Mouse (Mus musculus) bone marrow macrophage, adult 2 months (primary cell): ENCODE measurements at regions not wholly inside any gene's neighbourhood (a gene's known extent, or its start where the extent isn't known, plus 50 kb on each side); places are given as distances from the start of the nearest gene placed in this dataset.
"Not testable (repeated sequence)": the region's sequence is repeated elsewhere in the genome, so short reads cannot be mapped to it uniquely, and the experiment has no call there.

Experiments used
- H3K27ac ChIP-seq: 2 replicates; pipeline ENCODE4 v1.5.1; 2012; ENCODE audit warnings: low read depth, low read length; ENCODE audit not compliant: insufficient read depth
- H3K4me1 ChIP-seq: 2 replicates; pipeline ENCODE4 v1.6.1; 2012; ENCODE audit warnings: low read length; ENCODE audit not compliant: control insufficient read depth, insufficient read depth
- H3K4me3 ChIP-seq: 2 replicates; pipeline ENCODE4 v1.5.1; 2012; ENCODE audit warnings: mild to moderate bottlenecking, low read length, moderate library complexity; ENCODE audit not compliant: insufficient read depth
- CTCF ChIP-seq: IDR thresholded peaks from 2 replicates; pipeline ENCODE4 v1.5.1; 2012; ENCODE audit warnings: low read depth, mild to moderate bottlenecking, low read length, moderate library complexity
- POLR2A ChIP-seq: IDR thresholded peaks from 2 replicates; pipeline ENCODE4 v1.6.1; 2012; ENCODE audit warnings: mild to moderate bottlenecking, low read depth, low read length, borderline replicate concordance

DNA sequence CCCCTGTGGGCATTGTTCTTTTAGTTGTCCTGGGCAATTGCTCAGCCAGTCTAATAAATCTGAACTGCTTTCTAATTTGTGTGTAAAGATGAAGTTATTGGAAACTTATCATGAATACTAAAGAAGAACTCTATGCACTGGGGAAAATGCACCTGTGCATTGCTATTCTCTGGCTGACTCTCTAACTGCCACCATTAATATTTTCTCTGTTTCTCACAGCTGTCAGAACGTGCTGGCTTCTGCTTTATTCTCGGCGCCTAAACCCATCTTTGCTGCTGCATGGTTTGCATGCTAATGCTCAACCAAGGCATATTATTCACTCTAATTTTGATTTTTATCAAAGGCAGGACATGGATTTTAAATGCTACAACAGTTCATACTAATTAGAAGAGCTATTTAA lies 128.9 kb upstream of the Gm527 start:
- H3K4me3 ChIP-seq = no peak overlapping the region
- H3K27ac ChIP-seq = no peak overlapping the region
- no peaks in the 10 kb centered on the region for H3K4me1 ChIP-seq
- TF ChIP-seq CTCF (no peak), POLR2A (no peak)

DNA sequence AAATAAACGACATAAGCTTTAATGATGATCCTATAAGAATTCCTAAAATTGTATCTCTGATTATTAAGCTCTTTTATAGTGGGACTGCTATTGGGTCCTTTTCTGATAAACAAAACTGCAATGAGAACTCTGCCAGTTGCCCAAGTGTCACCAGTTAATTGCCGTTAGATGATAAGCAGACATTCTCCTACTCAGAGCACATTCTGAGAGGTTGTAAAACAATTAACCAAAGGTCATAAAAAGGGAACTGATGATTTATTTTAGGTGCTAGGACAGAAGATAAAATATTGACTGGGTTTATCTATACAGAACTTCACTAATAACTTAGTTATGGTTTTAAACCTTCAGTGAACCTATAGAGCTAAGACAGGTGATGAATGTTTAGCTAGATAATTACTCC lies 109.2 kb upstream of the Gm527 start:
- H3K4me1 ChIP-seq, H3K4me3 ChIP-seq, H3K27ac ChIP-seq: not testable (repeated sequence)

DNA sequence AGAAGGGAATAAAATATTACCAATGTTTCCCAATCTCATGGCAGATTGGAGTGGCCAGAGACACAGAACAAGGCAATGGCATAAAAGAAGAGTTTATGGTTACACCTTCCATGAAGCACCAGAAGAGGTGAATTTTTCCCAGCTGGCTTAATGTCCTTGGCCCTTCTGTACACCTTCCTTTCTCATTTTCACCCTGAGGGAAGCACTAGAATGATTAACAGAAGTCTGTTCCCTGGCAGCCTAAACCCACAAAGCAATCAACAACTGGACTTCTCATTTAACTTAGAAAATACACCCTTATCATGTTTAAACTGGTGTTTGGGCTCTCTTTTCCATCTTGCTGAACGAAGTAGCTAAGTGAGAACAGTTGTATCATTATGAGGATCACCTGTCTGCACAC lies 107.6 kb upstream of the Gm527 start:
- Histone ChIP-seq H3K4me1 (no peaks in the 10 kb centered on the region), H3K27ac (no peak overlapping the region), H3K4me3 (no peak overlapping the region)
- TF ChIP-seq CTCF (no peak), POLR2A (no peak)

DNA sequence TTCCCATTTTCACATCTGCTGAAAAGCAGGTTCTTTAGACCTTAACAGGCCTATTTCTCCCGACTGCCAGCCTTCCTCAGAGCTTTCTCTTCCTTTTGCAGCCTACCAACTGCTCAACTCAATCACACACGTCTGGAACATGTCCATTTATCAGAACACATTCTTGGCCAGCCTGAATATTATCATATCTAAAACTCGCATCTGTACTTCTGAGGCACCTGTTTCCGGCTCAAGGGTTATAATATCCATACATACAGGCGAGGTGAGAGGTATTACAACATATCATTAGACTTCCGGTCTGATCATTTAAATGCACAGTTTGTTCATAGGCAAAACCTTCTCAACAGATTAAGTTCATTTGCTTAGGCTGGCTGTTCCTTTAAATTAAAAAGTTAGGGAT lies 101.8 kb upstream of the Gm527 start:
- TF ChIP-seq CTCF = no peak

DNA sequence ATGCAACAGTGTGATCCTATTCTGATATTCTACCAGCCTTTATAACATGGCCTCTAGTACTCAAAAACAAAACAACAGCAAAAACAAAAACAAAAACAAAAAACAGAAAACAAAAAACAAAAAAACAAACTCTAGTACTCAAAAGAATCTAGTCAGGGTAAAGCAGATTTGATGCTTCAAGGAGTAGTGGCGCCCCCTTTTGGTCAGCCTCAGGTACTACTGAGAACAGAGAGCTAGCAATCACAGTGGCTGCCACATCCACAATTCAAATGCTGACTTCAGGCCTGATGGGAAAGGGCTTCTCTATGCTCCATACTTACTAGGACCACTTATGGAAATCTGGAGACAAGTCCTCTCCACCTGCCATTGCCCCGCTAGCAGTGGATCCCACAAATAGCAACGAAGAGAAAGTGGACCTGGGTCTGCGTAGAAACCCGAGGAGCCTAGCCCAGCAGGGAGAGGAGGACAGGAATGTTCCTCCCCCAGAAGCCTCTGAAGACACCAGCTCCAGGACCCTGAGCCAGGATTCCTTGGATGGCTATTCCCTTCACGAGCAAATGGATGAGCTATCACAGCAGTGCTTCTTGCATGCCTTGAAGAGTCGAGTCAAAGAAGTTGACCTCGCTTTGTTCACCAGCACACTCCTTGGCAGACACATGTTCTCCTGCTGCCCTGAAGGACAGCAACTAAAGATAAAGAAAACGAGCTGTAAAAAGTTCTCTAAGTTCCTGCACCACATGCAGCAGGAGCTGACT lies 100.5 kb upstream of the Gm527 start:
- TF ChIP-seq POLR2A (no peak), CTCF (peak; percentile 38; the same call in 1 of the 2 replicates)
- Histone ChIP-seq H3K27ac (no peak overlapping the region), H3K4me1 (0 out of 2 replicates have a peak, but pooled peaks cover 2% of the 10 kb centered on the region), H3K4me3 (no peak overlapping the region)

More for the DNA sequence above, 101.8 kb upstream of the Gm527 start:
- 0 out of 2 replicates have a peak, but pooled peaks cover 2% of the 10 kb centered on the region for H3K4me1 ChIP-seq
- H3K4me3 ChIP-seq = no peak overlapping the region
- no peak overlapping the region for H3K27ac ChIP-seq

DNA sequence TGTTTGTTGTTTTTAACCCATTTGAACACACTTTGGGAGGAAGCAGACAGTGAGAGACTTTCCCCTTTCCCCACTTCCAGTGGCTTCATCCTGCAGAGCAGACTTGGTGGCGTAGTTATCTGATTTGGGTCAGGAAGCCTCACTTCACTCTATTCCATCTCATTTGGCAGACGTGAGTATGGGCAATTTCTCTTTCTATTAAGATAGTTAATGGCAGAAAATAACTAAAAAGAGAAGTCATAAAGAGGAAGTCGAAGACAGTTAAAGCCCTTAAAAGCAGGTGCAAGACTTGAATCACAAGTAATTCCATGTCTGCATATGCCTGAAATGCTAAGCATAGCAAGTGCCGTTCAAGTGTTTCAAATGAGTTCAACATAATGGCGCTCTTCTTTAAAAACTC lies 97.0 kb upstream of the Gm527 start:
- no peak overlapping the region for H3K4me3 ChIP-seq
- TF ChIP-seq POLR2A = no peak
- no peak for TF ChIP-seq CTCF
- H3K27ac ChIP-seq = no peak overlapping the region
- H3K4me1 ChIP-seq = 0 out of 2 replicates have a peak, but pooled peaks cover 2% of the 10 kb centered on the region

DNA sequence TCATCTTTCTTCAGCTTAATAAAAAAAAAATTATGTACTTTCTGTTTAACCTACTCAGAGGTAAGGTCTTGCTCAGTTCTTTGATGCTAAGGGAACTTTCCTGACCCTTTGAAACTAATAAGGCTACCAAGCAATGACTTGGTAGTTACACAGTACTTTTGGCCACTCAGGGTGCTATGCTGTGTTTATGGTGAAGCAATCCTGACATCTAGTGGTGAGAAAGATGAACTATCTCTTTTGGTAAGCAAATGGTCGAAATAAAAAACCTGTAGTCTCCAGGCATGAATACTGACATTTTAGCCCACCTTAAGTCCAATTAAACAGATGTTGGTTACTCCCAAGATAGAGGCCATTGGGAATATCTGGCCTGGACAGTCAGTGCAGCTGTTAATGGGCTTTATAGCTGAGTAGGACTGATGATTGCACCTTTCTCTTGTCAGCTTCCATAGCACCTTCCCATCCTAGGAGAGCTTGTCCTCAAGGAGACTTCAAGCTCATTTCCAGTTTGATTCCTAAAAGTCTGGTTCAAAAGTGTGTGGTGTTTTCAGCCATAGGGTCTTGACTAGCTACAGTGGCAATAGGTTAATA lies 88.0 kb upstream of the Gm527 start:
- TF ChIP-seq CTCF (no peak), POLR2A (no peak)
- Histone ChIP-seq H3K27ac (no peak overlapping the region), H3K4me3 (no peak overlapping the region), H3K4me1 (no peaks in the 10 kb centered on the region)

DNA sequence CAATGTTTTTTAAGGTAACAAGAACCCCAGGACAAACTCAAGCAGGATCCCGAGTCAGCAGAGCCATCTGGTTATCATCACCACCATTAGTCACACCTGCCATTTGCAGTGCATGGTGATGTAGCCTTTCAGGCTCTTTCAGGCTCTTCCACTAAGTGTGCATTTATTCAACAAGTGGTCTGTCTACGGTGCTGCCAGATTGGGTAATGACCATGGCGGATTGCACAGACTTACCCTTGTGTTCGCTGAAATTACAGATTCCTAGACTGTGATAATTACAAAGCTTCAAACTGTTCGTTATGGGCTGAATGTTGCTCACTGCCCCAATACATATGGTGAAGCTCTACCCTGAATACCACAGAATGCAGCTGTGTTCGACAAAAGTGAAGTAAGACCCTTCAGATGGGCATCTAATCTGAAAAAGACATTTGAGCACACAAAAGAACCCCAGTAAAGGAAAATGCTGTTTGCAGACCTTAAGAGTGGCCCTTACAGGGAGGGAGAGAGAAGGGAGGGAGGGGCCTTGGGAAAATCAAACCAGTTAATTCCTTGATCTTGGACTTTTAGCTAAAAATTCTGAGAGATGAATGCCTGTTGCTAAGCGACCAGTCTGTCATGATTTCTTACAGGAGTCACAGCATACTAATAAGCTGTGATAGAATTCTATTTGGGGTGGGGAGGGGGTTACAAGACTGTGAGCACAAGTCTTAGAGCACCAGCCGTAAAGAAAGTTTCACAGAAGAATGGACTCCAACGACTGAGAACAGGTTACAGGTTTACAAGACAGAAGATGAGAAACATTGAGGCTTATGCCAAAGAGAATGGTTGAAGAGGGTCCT lies 85.2 kb upstream of the Gm527 start:
- Histone ChIP-seq H3K27ac (no peak overlapping the region), H3K4me1 (no peaks in the 10 kb centered on the region), H3K4me3 (no peak overlapping the region)
- no peak for TF ChIP-seq CTCF
- no peak for TF ChIP-seq POLR2A

DNA sequence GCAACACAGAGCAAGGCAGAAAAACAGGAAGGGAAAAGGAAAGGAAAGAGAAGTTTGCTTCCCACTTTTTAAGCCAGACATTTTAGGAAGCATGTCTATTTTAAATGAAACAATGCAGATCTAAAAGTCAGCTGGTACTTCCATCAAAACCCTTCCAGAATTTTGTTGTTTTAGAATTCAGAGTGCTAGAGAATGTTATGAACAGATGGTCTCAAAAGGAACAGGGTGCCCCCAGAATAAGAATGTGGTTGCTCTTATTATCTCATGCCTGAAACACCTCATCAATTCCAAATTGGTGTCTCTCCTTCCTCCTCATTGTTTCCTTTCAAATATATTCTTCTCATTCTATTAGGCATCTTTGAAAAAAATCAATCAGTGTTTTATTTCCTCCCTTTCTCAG lies 60.0 kb upstream of the Gm527 start:
- no peak overlapping the region for H3K4me3 ChIP-seq
- TF ChIP-seq CTCF = no peak
- TF ChIP-seq POLR2A = no peak
- no peak overlapping the region for H3K27ac ChIP-seq
- H3K4me1 ChIP-seq = no peaks in the 10 kb centered on the region
